Mouse (Mus musculus) liver, embryonic 11.5 days (tissue): Measurements from ENCODE around the gene Gk2. TPM values are rescaled to one million over a fixed set of nuclear protein-coding genes. Genes with fewer than 3 reads are reported as not detected.

Source experiments
- ATAC-seq: fragments of 200-750 bp; cut with Nextera tagmentation; replicated peaks from 2 replicates; pipeline ENCODE4 v1.8.0; 2017; ENCODE audit warnings: moderate number of reproducible peaks, mild to moderate bottlenecking, moderate TSS enrichment, moderate library complexity; ENCODE audit not compliant: low FRiP score
- DNase-seq: peaks from one replicate; pipeline ENCODE4 v3.0.0-alpha.2; 2017; ENCODE audit warnings: low spot score
- H3K27ac ChIP-seq: fragments of 300-500 bp; sonication (generic); 2 replicates; pipeline ENCODE4 v1.5.1; 2014; ENCODE audit warnings: mild to moderate bottlenecking, low read depth, low read length, control low read depth
- H3K27me3 ChIP-seq: fragments of 300-500 bp; sonication (generic); replicated peaks from 2 replicates; pipeline ENCODE4 v1.6.1; 2014; ENCODE audit warnings: low read length, mixed read lengths; ENCODE audit not compliant: control insufficient read depth, insufficient read depth
- H3K36me3 ChIP-seq: fragments of 300-500 bp; sonication (generic); 2 replicates; pipeline ENCODE4 v1.6.1; 2014; ENCODE audit warnings: mild to moderate bottlenecking, low read length, moderate library complexity, mixed read lengths; ENCODE audit not compliant: control insufficient read depth, insufficient read depth
- H3K4me1 ChIP-seq: fragments of 300-500 bp; sonication (generic); replicated peaks from 2 replicates; pipeline ENCODE4 v1.6.1; 2014; ENCODE audit warnings: low read length, mixed read lengths; ENCODE audit not compliant: control insufficient read depth, insufficient read depth
- H3K4me2 ChIP-seq: fragments of 300-500 bp; sonication (generic); 2 replicates; pipeline ENCODE4 v1.6.1; 2014; ENCODE audit warnings: mild to moderate bottlenecking, control low read depth, moderate library complexity
- H3K4me3 ChIP-seq: fragments of 300-500 bp; sonication (generic); 2 replicates; pipeline ENCODE4 v1.5.1; 2014; ENCODE audit warnings: low read depth, low read length, control low read depth
- H3K9ac ChIP-seq: fragments of 300-500 bp; sonication (generic); 2 replicates; pipeline ENCODE4 v1.6.1; 2014; ENCODE audit warnings: low read depth, low read length, control low read depth
- H3K9me3 ChIP-seq: fragments of 300-500 bp; sonication (generic); 2 replicates; pipeline ENCODE4 v1.6.1; 2016; ENCODE audit warnings: low read length, inconsistent platforms, mixed read lengths; ENCODE audit not compliant: control insufficient read depth
- WGBS: fragments of 180-500 bp; shearing (Covaris S2); extraction: QIAGEN DNeasy Blood & Tissue Kit; methylation state at CpG from one replicate; pipeline ENCODE4 v1.1.7; 2014; 5-methylcytosine and 5-hydroxymethylcytosine counted together
- polyA plus RNA-seq: library from polyadenylated mRNA; unstranded; fragments of >200 nt; fragmentation: Nextera tagmentation; extraction: Ambion mirVana; gene quantifications from 2 replicates; pipeline ENCODE4 v1.2.1, GENCODE M21; 2014

Gk2 gene
- polyA plus RNA-seq, 1 experiment from 2014 or later, result not detected

DNA sequence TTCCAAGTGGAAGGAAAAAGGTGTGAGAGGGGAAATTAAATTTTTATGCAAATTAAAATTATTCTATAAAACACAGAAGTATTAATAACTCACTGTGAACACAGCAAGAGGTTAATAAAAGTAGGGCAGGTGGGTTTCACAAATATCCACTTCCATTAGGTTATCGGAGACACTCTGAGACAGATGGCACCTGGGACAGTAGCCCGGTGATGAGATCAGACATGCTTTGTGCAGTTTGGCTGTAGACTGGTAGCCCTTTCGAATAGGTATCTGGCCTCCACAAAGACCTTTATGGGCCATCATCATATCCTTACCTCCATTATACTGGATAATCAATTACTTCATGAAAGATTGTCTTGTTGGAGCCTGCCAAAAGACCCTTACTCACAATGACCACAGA is 6.0 kb upstream of the Gk2 start:
- DNase-seq (no peak), ATAC-seq (no peak)
- Histone ChIP-seq H3K36me3 (no peaks in the 10 kb centered on the region), H3K4me1 (no peaks in the 10 kb centered on the region), H3K9ac (no peak overlapping the region), H3K27ac (no peak overlapping the region), H3K27me3 (no peaks in the 10 kb centered on the region), H3K4me2 (no peak overlapping the region), H3K9me3 (no peaks in the 10 kb centered on the region), H3K4me3 (no peak overlapping the region)
- 91% methylated on average over 3 of the region's 3 CpGs for WGBS

DNA sequence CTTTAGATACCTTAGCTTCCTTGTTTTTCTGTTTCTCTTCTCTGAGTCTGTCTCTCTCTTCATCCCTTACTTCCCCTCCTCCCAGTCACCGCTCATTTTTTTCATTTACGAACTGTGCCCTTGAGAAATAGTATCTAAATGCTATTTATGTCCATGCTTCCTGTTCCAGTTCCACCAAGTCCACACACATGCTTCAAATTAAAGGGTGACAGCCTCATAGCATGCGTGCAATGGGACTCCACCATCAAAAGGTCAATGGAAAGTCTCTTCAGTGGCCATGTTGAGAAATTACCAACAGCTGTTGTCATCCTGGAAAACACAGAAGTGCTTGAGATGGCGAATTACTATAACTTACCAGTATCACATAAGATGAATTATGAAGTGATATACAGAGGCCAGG is 5.4 kb downstream of the Gk2 start:
- H3K4me3 ChIP-seq, result no peak overlapping the region
- H3K36me3 ChIP-seq, result no peaks in the 10 kb centered on the region
- no peak overlapping the region for H3K4me2 ChIP-seq
- 72% methylated on average over 4 of the region's 4 CpGs for WGBS
- no peak overlapping the region for H3K27ac ChIP-seq
- DNase-seq (no peak), ATAC-seq (no peak)
- no peaks in the 10 kb centered on the region for H3K9me3 ChIP-seq
- no peaks in the 10 kb centered on the region for H3K27me3 ChIP-seq
- H3K4me1 ChIP-seq, result no peaks in the 10 kb centered on the region
- H3K9ac ChIP-seq, result no peak overlapping the region

DNA sequence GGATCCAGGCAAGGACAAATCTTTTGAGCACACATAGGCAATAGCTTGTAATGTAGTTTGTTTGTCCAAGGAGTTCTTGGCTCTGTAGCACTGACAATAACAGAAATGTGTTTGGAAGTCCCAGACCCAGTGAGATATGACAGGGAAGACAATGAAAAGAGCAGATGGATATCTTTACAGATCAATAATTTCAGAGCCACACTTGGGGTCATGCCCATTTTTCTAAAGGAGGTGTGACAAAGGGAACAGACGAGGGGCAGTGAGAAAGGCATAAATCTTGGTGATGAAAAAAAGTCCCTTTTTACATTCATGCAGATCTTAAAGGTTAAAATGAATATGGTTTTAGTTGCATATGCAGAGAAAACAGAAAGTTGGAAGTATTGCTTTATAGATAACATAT is 12.6 kb downstream of the Gk2 start:
- Histone ChIP-seq H3K4me2 (no peak overlapping the region), H3K4me3 (no peak overlapping the region), H3K36me3 (no peaks in the 10 kb centered on the region), H3K9me3 (no peaks in the 10 kb centered on the region), H3K9ac (no peak overlapping the region), H3K27ac (no peak overlapping the region), H3K4me1 (no peaks in the 10 kb centered on the region), H3K27me3 (no peaks in the 10 kb centered on the region)
- 58% methylated on average over 1 of the region's 1 CpGs for WGBS
- DNase-seq (no peak), ATAC-seq (no peak)

DNA sequence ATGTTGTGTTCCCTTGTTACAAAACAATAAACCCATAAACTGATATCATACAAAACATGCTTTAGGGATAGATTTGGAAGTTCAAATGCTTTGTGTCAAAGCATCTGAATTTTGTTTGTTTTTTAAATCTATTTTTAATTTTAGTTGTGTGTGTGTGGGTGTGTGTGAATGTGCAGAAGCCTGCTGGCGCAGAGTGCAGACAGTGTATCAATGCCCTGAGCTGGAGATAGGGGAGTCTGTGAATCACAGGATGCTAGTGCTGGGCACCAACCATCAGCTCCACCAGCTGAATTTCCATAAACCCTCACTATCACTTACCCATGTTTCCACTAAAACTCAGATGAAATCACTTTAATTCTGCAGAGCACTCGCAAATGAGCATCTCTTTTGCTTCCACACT is 24.3 kb downstream of the Gk2 start:
- Histone ChIP-seq H3K27ac (no peak overlapping the region), H3K27me3 (no peaks in the 10 kb centered on the region), H3K9ac (no peak overlapping the region), H3K4me3 (no peak overlapping the region), H3K9me3 (no peaks in the 10 kb centered on the region), H3K4me2 (no peak overlapping the region), H3K4me1 (no peaks in the 10 kb centered on the region), H3K36me3 (no peaks in the 10 kb centered on the region)
- DNase-seq (no peak), ATAC-seq (no peak)
- WGBS, result 88% methylated on average over 2 of the region's 2 CpGs

DNA sequence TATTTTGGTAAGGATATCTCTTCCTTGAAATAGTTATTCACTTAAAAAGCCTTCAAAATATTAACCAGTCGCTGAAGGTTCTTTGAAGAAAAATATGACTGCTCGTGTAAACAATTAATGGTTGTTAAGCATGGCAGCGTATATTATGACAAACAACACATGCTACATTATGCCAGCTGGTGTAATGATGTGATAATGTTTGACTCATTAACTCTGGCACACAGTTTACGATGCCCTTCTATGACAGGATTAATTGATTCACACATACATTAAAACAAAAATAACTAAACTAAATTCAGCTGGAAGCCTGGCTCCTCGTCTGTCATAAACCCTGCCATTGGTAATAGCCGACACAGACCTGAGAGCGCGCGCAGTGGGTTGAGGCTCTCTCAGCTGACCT is 26.8 kb downstream of the Gk2 start:
- Histone ChIP-seq H3K9me3 (no peaks in the 10 kb centered on the region), H3K4me2 (no peak overlapping the region), H3K27ac (no peak overlapping the region), H3K4me1 (no peaks in the 10 kb centered on the region), H3K9ac (no peak overlapping the region), H3K27me3 (no peaks in the 10 kb centered on the region), H3K4me3 (no peak overlapping the region), H3K36me3 (no peaks in the 10 kb centered on the region)
- 85% methylated on average over 9 of the region's 9 CpGs for WGBS
- DNase-seq (no peak), ATAC-seq (no peak)

DNA sequence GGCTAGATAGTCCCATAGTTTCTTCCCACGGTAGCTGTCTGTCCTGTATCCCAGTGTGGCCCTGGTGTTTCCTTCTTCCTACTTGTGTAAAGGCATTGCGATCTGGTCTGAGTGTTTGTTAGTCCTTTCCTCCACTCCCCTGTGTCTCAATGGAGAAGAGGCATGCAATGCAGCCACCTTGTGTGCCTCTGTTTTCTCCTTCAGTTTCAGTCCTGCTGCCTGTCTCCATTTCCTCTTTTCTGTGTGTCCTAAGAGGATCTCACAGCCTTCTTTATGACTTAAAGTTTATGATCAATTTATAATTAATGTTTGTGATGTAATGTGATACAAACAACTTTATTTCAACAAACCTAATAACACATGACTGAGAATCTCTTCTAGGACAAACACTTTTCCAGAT is 35.2 kb downstream of the Gk2 start:
- DNase-seq (no peak), ATAC-seq (no peak)
- H3K9ac ChIP-seq, result no peak overlapping the region
- H3K4me3 ChIP-seq, result no peak overlapping the region
- no peaks in the 10 kb centered on the region for H3K9me3 ChIP-seq
- no peaks in the 10 kb centered on the region for H3K36me3 ChIP-seq
- H3K27ac ChIP-seq, result no peak overlapping the region
- H3K4me1 ChIP-seq, result no peaks in the 10 kb centered on the region
- no peaks in the 10 kb centered on the region for H3K27me3 ChIP-seq
- 80% methylated on average over 2 of the region's 2 CpGs for WGBS
- no peak overlapping the region for H3K4me2 ChIP-seq

DNA sequence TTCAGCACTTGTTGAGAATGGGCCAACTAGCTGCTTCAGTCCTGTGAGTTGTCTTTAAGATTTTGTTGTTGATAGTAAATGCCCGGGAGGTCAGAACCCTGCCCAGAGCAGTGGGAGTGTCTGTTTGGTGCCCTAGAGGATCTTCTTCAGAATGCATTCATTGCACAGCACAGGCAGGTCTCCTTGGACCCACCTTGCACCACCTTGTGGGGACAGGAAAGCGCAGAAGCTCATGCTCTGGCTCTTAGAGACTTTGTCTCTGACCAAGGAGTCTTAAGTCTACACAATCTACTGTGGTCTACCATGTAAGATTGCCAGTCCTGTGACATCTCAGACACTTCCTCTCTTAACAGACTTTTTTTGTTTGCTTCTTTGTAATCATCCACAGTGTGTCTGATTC is 39.6 kb downstream of the Gk2 start:
- 63% methylated on average over 2 of the region's 2 CpGs for WGBS
- Histone ChIP-seq H3K4me2 (no peak overlapping the region), H3K4me1 (no peaks in the 10 kb centered on the region), H3K9ac (no peak overlapping the region), H3K36me3 (no peaks in the 10 kb centered on the region), H3K27me3 (no peaks in the 10 kb centered on the region), H3K27ac (no peak overlapping the region), H3K4me3 (no peak overlapping the region), H3K9me3 (no peaks in the 10 kb centered on the region)
- ATAC-seq (no peak), DNase-seq (no peak)

DNA sequence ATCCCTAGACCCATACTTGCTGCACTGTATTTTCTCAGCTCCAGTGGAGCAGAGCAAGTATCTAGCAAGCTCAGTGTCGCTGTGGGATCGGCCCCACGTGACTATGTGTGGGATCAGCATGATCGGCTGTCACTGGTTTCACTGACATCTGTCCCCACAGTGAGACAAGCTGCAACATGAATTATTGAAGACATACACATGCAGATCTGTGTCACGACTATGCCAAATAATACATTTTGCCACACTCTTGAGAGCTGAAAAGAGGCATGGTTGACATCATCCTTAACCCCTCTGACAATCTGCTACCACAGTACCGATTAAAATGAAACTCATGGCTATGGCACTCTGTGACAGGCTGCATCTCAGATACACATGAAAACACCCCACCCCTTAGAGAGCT is 41.0 kb downstream of the Gk2 start:
- 80% methylated on average over 6 of the region's 6 CpGs for WGBS
- no peaks in the 10 kb centered on the region for H3K27me3 ChIP-seq
- H3K36me3 ChIP-seq, result no peaks in the 10 kb centered on the region
- H3K4me2 ChIP-seq, result no peak overlapping the region
- H3K27ac ChIP-seq, result no peak overlapping the region
- no peak overlapping the region for H3K9ac ChIP-seq
- ATAC-seq (no peak), DNase-seq (no peak)
- no peaks in the 10 kb centered on the region for H3K4me1 ChIP-seq
- H3K9me3 ChIP-seq, result no peaks in the 10 kb centered on the region
- no peak overlapping the region for H3K4me3 ChIP-seq

DNA sequence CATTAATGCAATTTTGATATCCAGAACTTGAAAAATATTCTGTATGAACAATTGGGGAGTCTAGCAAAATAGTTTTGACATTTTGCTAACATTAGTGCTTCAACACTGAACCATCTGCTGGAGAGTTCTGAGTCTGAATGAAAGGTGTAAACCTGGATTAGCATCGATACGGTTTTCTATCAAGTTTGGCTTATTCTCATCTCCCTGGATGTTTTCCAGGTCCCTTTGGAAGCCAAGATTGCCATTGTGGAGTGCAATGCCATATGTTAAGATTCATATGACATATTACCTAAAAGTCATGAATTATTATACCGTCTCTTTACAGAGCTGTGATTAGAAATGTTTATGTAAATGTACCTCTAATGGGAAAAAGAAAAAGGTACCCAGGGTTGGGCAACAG is 43.1 kb downstream of the Gk2 start:
- Histone ChIP-seq H3K36me3 (no peaks in the 10 kb centered on the region), H3K4me2 (no peak overlapping the region), H3K9ac (no peak overlapping the region), H3K9me3 (no peaks in the 10 kb centered on the region), H3K27ac (no peak overlapping the region), H3K4me3 (no peak overlapping the region), H3K27me3 (no peaks in the 10 kb centered on the region), H3K4me1 (no peaks in the 10 kb centered on the region)
- WGBS, result 83% methylated on average over 3 of the region's 3 CpGs
- DNase-seq (no peak), ATAC-seq (no peak)
